Mouse (Mus musculus) embryonic facial prominence, embryonic 10.5 days (tissue): ENCODE results near the gene Camsap1. TPM values are rescaled to one million over a fixed set of nuclear protein-coding genes. Genes with fewer than 3 reads are reported as not detected.

Source experiments
- DNase-seq: peaks from one replicate; pipeline ENCODE4 v3.0.0-alpha.2; 2017; ENCODE audit warnings: low spot score
- H3K27ac ChIP-seq: fragments of 300-500 bp; sonication (generic); replicated peaks from 2 replicates; pipeline ENCODE4 v1.5.1; 2016; ENCODE audit warnings: mild to moderate bottlenecking
- H3K27me3 ChIP-seq: fragments of 300-500 bp; sonication (generic); replicated peaks from 2 replicates; pipeline ENCODE4 v1.6.1; 2016; ENCODE audit warnings: low read depth, mild to moderate bottlenecking; ENCODE audit not compliant: poor library complexity, severe bottlenecking
- H3K36me3 ChIP-seq: fragments of 300-500 bp; sonication (generic); replicated peaks from 2 replicates; pipeline ENCODE4 v1.6.1; 2016; ENCODE audit warnings: mild to moderate bottlenecking, moderate library complexity
- H3K4me1 ChIP-seq: fragments of 300-500 bp; sonication (generic); 2 replicates; pipeline ENCODE4 v1.6.1; 2016
- H3K4me3 ChIP-seq: fragments of 300-500 bp; sonication (generic); 2 replicates; pipeline ENCODE4 v1.5.1; 2016; ENCODE audit warnings: mild to moderate bottlenecking, moderate library complexity
- H3K9me3 ChIP-seq: fragments of 300-500 bp; sonication (generic); 2 replicates; pipeline ENCODE4 v1.6.1; 2016; ENCODE audit warnings: mild to moderate bottlenecking
- WGBS: fragments of 180-500 bp; shearing (Covaris S2); methylation state at CpG from one replicate; pipeline ENCODE4 v1.1.7; 2016; 5-methylcytosine and 5-hydroxymethylcytosine counted together
- polyA plus RNA-seq: library from polyadenylated mRNA; unstranded; fragments of >200 nt; fragmentation: Nextera tagmentation; extraction: Ambion mirVana; gene quantifications from 2 replicates; pipeline ENCODE4 v1.2.1, GENCODE M21; 2016

Gene Camsap1
- polyA plus RNA-seq, 1 experiment from 2014 or later = 36.1 TPM

GRCm38 (mm10) chr2:25970426-25970825 is 12.7 kb downstream of the Camsap1 start:
- H3K9me3 ChIP-seq = no peaks in the 10 kb centered on the region
- H3K27me3 ChIP-seq = no peaks in the 10 kb centered on the region
- H3K27ac ChIP-seq = no peak overlapping the region
- H3K4me1 ChIP-seq = 0 out of 2 replicates have a peak, but pooled peaks cover 3% of the 10 kb centered on the region
- WGBS = 90% methylated on average over 2 of the region's 2 CpGs
- no peak overlapping the region for H3K4me3 ChIP-seq
- DNase-seq = no peak
- peaks cover 83% of the 10 kb centered on the region for H3K36me3 ChIP-seq

GRCm38 (mm10) chr2:25969319-25969718 is 13.8 kb downstream of the Camsap1 start:
- Histone ChIP-seq H3K27me3 (no peaks in the 10 kb centered on the region), H3K36me3 (peaks cover 91% of the 10 kb centered on the region), H3K27ac (no peak overlapping the region), H3K4me3 (no peak overlapping the region), H3K4me1 (0 out of 2 replicates have a peak, but pooled peaks cover 3% of the 10 kb centered on the region), H3K9me3 (no peaks in the 10 kb centered on the region)
- DNase-seq = no peak
- 90% methylated on average over 4 of the region's 4 CpGs for WGBS

- no peak overlapping the region for H3K27ac ChIP-seq
- H3K4me3 ChIP-seq = no peak overlapping the region
- H3K27me3 ChIP-seq = no peaks in the 10 kb centered on the region
- DNase-seq = no peak
- WGBS = 91% methylated on average over 3 of the region's 3 CpGs
- peaks cover 97% of the 10 kb centered on the region for H3K36me3 ChIP-seq
- no peaks in the 10 kb centered on the region for H3K4me1 ChIP-seq
- H3K9me3 ChIP-seq = no peaks in the 10 kb centered on the region
These were observed 33.8 kb downstream of the Camsap1 start for GRCm38 (mm10) chr2:25949291-25949690.

GRCm38 (mm10) chr2:25947950-25948349 is 35.1 kb downstream of the Camsap1 start:
- H3K4me3 ChIP-seq = no peak overlapping the region
- H3K4me1 ChIP-seq = no peaks in the 10 kb centered on the region
- DNase-seq = no peak
- H3K9me3 ChIP-seq = no peaks in the 10 kb centered on the region
- no peak overlapping the region for H3K27ac ChIP-seq
- WGBS = 87% methylated on average over 3 of the region's 3 CpGs
- peaks cover 97% of the 10 kb centered on the region for H3K36me3 ChIP-seq
- no peaks in the 10 kb centered on the region for H3K27me3 ChIP-seq

- DNase-seq = no peak
- Histone ChIP-seq H3K27me3 (no peaks in the 10 kb centered on the region), H3K4me3 (no peak overlapping the region), H3K4me1 (no peaks in the 10 kb centered on the region), H3K9me3 (no peaks in the 10 kb centered on the region), H3K27ac (no peak overlapping the region), H3K36me3 (peaks cover 97% of the 10 kb centered on the region)
- WGBS = 91% methylated on average over 2 of the region's 2 CpGs
These were observed 39.3 kb downstream of the Camsap1 start for GRCm38 (mm10) chr2:25943822-25944221.

- WGBS = 90% methylated on average over 6 of the region's 6 CpGs
- Histone ChIP-seq H3K9me3 (no peaks in the 10 kb centered on the region), H3K36me3 (peaks cover 100% of the 10 kb centered on the region)
These were observed 42.6 kb downstream of the Camsap1 start for GRCm38 (mm10) chr2:25940503-25940902.

GRCm38 (mm10) chr2:25931249-25931859 is 51.7 kb downstream of the Camsap1 start:
- peaks cover 98% of the 10 kb centered on the region for H3K36me3 ChIP-seq
- no peak overlapping the region for H3K4me3 ChIP-seq
- no peak overlapping the region for H3K27ac ChIP-seq
- no peaks in the 10 kb centered on the region for H3K9me3 ChIP-seq
- DNase-seq = peak; percentile 50
- WGBS = 84% methylated on average over 6 of the region's 6 CpGs
- no peaks in the 10 kb centered on the region for H3K27me3 ChIP-seq
- H3K4me1 ChIP-seq = no peaks in the 10 kb centered on the region

More at GRCm38 (mm10) chr2:25940503-25940902, 42.6 kb downstream of the Camsap1 start:
- DNase-seq = no peak
- Histone ChIP-seq H3K27me3 (no peaks in the 10 kb centered on the region), H3K4me1 (no peaks in the 10 kb centered on the region), H3K4me3 (no peak overlapping the region), H3K27ac (no peak overlapping the region)

- DNase-seq = no peak
- Histone ChIP-seq H3K27ac (no peak overlapping the region), H3K9me3 (no peaks in the 10 kb centered on the region), H3K4me3 (no peak overlapping the region), H3K36me3 (peaks cover 95% of the 10 kb centered on the region), H3K27me3 (no peaks in the 10 kb centered on the region), H3K4me1 (no peaks in the 10 kb centered on the region)
- WGBS = 96% methylated on average over 7 of the region's 7 CpGs
These were observed 55.3 kb downstream of the Camsap1 start for GRCm38 (mm10) chr2:25927821-25928220.

GRCm38 (mm10) chr2:25924934-25925333 is 58.1 kb downstream of the Camsap1 start:
- WGBS = 95% methylated on average over 4 of the region's 4 CpGs
- DNase-seq = no peak
- H3K36me3 ChIP-seq = peaks cover 78% of the 10 kb centered on the region

GRCm38 (mm10) chr2:25923799-25924198 is 59.3 kb downstream of the Camsap1 start:
- WGBS = 87% methylated on average over 2 of the region's 2 CpGs

More at GRCm38 (mm10) chr2:25924934-25925333, 58.1 kb downstream of the Camsap1 start:
- Histone ChIP-seq H3K4me3 (no peak overlapping the region), H3K9me3 (no peaks in the 10 kb centered on the region), H3K4me1 (no peaks in the 10 kb centered on the region), H3K27me3 (no peaks in the 10 kb centered on the region), H3K27ac (no peak overlapping the region)

GRCm38 (mm10) chr2:25919972-25920371 is 63.1 kb downstream of the Camsap1 start:
- Histone ChIP-seq H3K4me1 (no peaks in the 10 kb centered on the region), H3K27me3 (no peaks in the 10 kb centered on the region), H3K9me3 (no peaks in the 10 kb centered on the region), H3K4me3 (no peak overlapping the region), H3K27ac (no peak overlapping the region), H3K36me3 (peaks cover 28% of the 10 kb centered on the region)
- no peak for DNase-seq
- WGBS = 59% methylated on average over 3 of the region's 3 CpGs

More at GRCm38 (mm10) chr2:25923799-25924198, 59.3 kb downstream of the Camsap1 start:
- H3K4me1 ChIP-seq = no peaks in the 10 kb centered on the region
- no peaks in the 10 kb centered on the region for H3K9me3 ChIP-seq
- H3K27ac ChIP-seq = no peak overlapping the region
- H3K36me3 ChIP-seq = peaks cover 67% of the 10 kb centered on the region
- H3K4me3 ChIP-seq = no peak overlapping the region
- H3K27me3 ChIP-seq = no peaks in the 10 kb centered on the region
- DNase-seq = no peak

- WGBS = 86% methylated on average over 2 of the region's 2 CpGs
- no peak overlapping the region for H3K4me3 ChIP-seq
These were observed 64.7 kb downstream of the Camsap1 start for GRCm38 (mm10) chr2:25918408-25918807.

GRCm38 (mm10) chr2:25914821-25915220 is 68.3 kb downstream of the Camsap1 start:
- no peaks in the 10 kb centered on the region for H3K27me3 ChIP-seq
- H3K36me3 ChIP-seq = no peaks in the 10 kb centered on the region
- no peak for DNase-seq
- no peaks in the 10 kb centered on the region for H3K4me1 ChIP-seq
- no peak overlapping the region for H3K27ac ChIP-seq
- WGBS = 87% methylated on average over 5 of the region's 5 CpGs
- no peaks in the 10 kb centered on the region for H3K9me3 ChIP-seq
- no peak overlapping the region for H3K4me3 ChIP-seq

More at GRCm38 (mm10) chr2:25918408-25918807, 64.7 kb downstream of the Camsap1 start:
- H3K27ac ChIP-seq = no peak overlapping the region
- no peaks in the 10 kb centered on the region for H3K27me3 ChIP-seq
- peaks cover 13% of the 10 kb centered on the region for H3K36me3 ChIP-seq
- DNase-seq = no peak
- H3K4me1 ChIP-seq = no peaks in the 10 kb centered on the region
- H3K9me3 ChIP-seq = no peaks in the 10 kb centered on the region
